ENCODE assay signal across 9 mouse cellular contexts in the genomic region with DNA sequence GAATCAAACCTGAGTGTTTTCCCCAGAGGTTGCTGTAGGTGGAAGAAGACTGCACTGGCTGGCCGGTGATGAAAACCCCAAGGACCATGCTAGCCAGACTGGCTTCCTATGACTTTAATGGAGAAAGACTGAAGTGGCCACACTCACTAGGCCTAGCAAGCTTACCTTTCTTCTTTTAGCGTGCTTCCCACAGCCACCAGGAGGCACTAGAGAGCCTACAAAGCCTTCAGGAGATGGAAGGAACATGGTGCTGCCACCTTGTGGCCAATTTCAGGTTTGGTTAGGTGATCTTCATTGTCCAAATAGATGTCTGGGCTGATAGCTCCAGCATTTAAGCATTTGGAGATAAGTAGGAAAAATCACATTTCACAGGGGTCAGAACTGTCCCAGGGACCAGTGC. TPM values are rescaled to one million over a fixed set of nuclear protein-coding genes. Genes with fewer than 3 reads are reported as not detected.
DNase-seq lines count a peak whose midpoint lies in the region; TF ChIP-seq lines count a peak whose summit lies in the region.
"Had no signal": no experiment of that assay in that cellular context is flagged by ENCODE, and none has a peak within 500 bp of the region (broad histone marks: within the 10 kb centered on the region; RNA-seq: fewer than 3 reads in every experiment).

No protein-coding gene starts in this region.

- peaks cover 32% of the 10 kb centered on the region for H3K36me3 ChIP-seq in E14TG2a.4 (ENCODE audit: insufficient read depth, low read length)
- peaks cover 38% of the 10 kb centered on the region for H3K36me3 ChIP-seq in heart, embryonic 10.5 days

- WGBS in heart, embryonic 10.5 days, result 18% methylated on average over 2 of the region's 2 CpGs
- 11% methylated on average over 2 of the region's 2 CpGs for WGBS in lung, adult 2 months

- peak; percentile 99 for TF ChIP-seq CTCF in E14TG2a.4 (conservative IDR thresholded peaks at IDR 0.05; ENCODE audit: low read length)
- TF ChIP-seq CTCF in embryonic fibroblast, embryonic 13.5 days (IDR thresholded peaks at IDR 0.05; ENCODE audit: borderline replicate concordance, insufficient read depth, low read length), result peak; percentile 96
- peak; percentile 100 for TF ChIP-seq CTCF in lung, adult 2 months (IDR thresholded peaks at IDR 0.05; ENCODE audit: insufficient read depth, low read length)

- no peak overlapping the region for H3K27ac ChIP-seq in embryonic fibroblast, embryonic 13.5 days (ENCODE audit: insufficient read depth, low read length)
- H3K27ac ChIP-seq in heart, embryonic 10.5 days, result no peak overlapping the region
- H3K27ac ChIP-seq: limb, embryonic 12.5 days had no signal

- peaks cover 47% of the 10 kb centered on the region for H3K4me1 ChIP-seq in E14TG2a.4 (replicated peaks; ENCODE audit: low read depth, low read length)
- 0 out of 2 replicates have a peak, but pooled peaks cover 2% of the 10 kb centered on the region for H3K4me1 ChIP-seq in embryonic fibroblast, embryonic 13.5 days (ENCODE audit: control insufficient read depth, insufficient read depth, low read length)
- peaks cover 9% of the 10 kb centered on the region; the same call in 1 of the 2 replicates for H3K4me1 ChIP-seq in heart, embryonic 10.5 days
- H3K4me1 ChIP-seq in lung, adult 2 months (ENCODE audit: control insufficient read depth, insufficient read depth, low read length), result no peaks in the 10 kb centered on the region

- peak; percentile 23; the same call in 1 of the 2 replicates for TF ChIP-seq POLR2A in embryonic fibroblast, embryonic 13.5 days (IDR thresholded peaks at IDR 0.05; ENCODE audit: low read depth, low read length)
- TF ChIP-seq POLR2A in lung, adult 2 months (IDR thresholded peaks at IDR 0.05; ENCODE audit: borderline replicate concordance, extremely low read depth, low read depth, low read length), result no peak

- H3K9me3 ChIP-seq in E14TG2a.4 (ENCODE audit: low read length), result no peaks in the 10 kb centered on the region
- H3K9me3 ChIP-seq in heart, embryonic 10.5 days, result no peaks in the 10 kb centered on the region
- H3K9me3 ChIP-seq: limb, embryonic 12.5 days had no signal

- peak; percentile 99 for DNase-seq in brain, adult 2 months (ENCODE audit: low read depth, low spot score)
- peak; percentile 94 for DNase-seq in heart, embryonic 10.5 days (ENCODE audit: low spot score)
- DNase-seq in kidney, postnatal 4 days, result peak; percentile 98
- peak; percentile 92 for DNase-seq in lung, adult 2 months
- peak; percentile 78 for DNase-seq in ovary, adult 18-20 months (ENCODE audit: low spot score)
- DNase-seq in thymus, postnatal 0 days (ENCODE audit: low spot score), result peak; percentile 96

- no peak overlapping the region for H3K4me3 ChIP-seq in E14TG2a.4 (replicated peaks; ENCODE audit: low read length)
- H3K4me3 ChIP-seq in embryonic fibroblast, embryonic 13.5 days (ENCODE audit: insufficient read depth, low read length), result no peak overlapping the region
- no peak overlapping the region for H3K4me3 ChIP-seq in heart, embryonic 10.5 days
- H3K4me3 ChIP-seq in lung, adult 2 months (replicated peaks; ENCODE audit: extremely low read depth, low read depth, low read length), result no peak overlapping the region
- H3K4me3 ChIP-seq: limb, embryonic 12.5 days had no signal

- H3K27me3 ChIP-seq in E14TG2a.4 (ENCODE audit: insufficient read depth, low read length), result no peaks in the 10 kb centered on the region
- no peaks in the 10 kb centered on the region for H3K27me3 ChIP-seq in heart, embryonic 10.5 days (ENCODE audit: insufficient read depth, poor library complexity, severe bottlenecking)
- H3K27me3 ChIP-seq: limb, embryonic 12.5 days had no signal

RNA-seq across cellular contexts. Expression of gene Ptges2, which starts 9.0 kb away (rescaled TPM):
- polyA plus RNA-seq in embryonic fibroblast, embryonic 13.5 days (2011; ENCODE audit: insufficient read length, low read depth, missing spikeins), result 14.3 and 18.0 TPM in 2 replicates
- 34.4 and 46.6 TPM in 2 replicates for polyA plus RNA-seq in heart, embryonic 10.5 days (2016; fragmentation: Nextera tagmentation; extraction: Ambion mirVana)
- 14.7 and 23.8 TPM in 2 replicates for polyA plus RNA-seq in lung, adult 2 months (2012; rRNA removed)
- polyA plus RNA-seq in thymus, postnatal 0 days (2015; fragmentation: Nextera tagmentation; extraction: Ambion mirVana), result 17.8 and 18.5 TPM in 2 replicates

RNA-seq across cellular contexts. Expression of gene Lcn2, which starts 16.6 kb away (rescaled TPM):
- not detected in 2 replicates for polyA plus RNA-seq in embryonic fibroblast, embryonic 13.5 days (2011; ENCODE audit: insufficient read length, low read depth, missing spikeins)
- polyA plus RNA-seq in heart, embryonic 10.5 days (2016; fragmentation: Nextera tagmentation; extraction: Ambion mirVana), result not detected in 2 replicates
- 193 and 242 TPM in 2 replicates for polyA plus RNA-seq in lung, adult 2 months (2012; rRNA removed)
- 4.3 and 6.3 TPM in 2 replicates for polyA plus RNA-seq in thymus, postnatal 0 days (2015; fragmentation: Nextera tagmentation; extraction: Ambion mirVana)

RNA-seq across cellular contexts. Expression of gene 1110008P14Rik, which starts 22.9 kb away (rescaled TPM):
- polyA plus RNA-seq in embryonic fibroblast, embryonic 13.5 days (2011; ENCODE audit: insufficient read length, low read depth, missing spikeins), result 28.8 and 30.3 TPM in 2 replicates
- 41.2 and 50.5 TPM in 2 replicates for polyA plus RNA-seq in heart, embryonic 10.5 days (2016; fragmentation: Nextera tagmentation; extraction: Ambion mirVana)
- polyA plus RNA-seq in lung, adult 2 months (2012; rRNA removed), result 170 and 173 TPM in 2 replicates
- polyA plus RNA-seq in thymus, postnatal 0 days (2015; fragmentation: Nextera tagmentation; extraction: Ambion mirVana), result 66.9 and 77.3 TPM in 2 replicates

RNA-seq across cellular contexts. Expression of gene Naif1, which starts 45.6 kb away (rescaled TPM):
- polyA plus RNA-seq in embryonic fibroblast, embryonic 13.5 days (2011; ENCODE audit: insufficient read length, low read depth, missing spikeins), result 3.5 and 3.8 TPM in 2 replicates
- polyA plus RNA-seq in heart, embryonic 10.5 days (2016; fragmentation: Nextera tagmentation; extraction: Ambion mirVana), result 5.4 and 5.5 TPM in 2 replicates
- polyA plus RNA-seq in lung, adult 2 months (2012; rRNA removed), result 5.1 and 5.5 TPM in 2 replicates
- 5.4 and 6.2 TPM in 2 replicates for polyA plus RNA-seq in thymus, postnatal 0 days (2015; fragmentation: Nextera tagmentation; extraction: Ambion mirVana)

RNA-seq across cellular contexts. Expression of gene Slc25a25, which starts 46.6 kb away (rescaled TPM):
- 10.7 and 16.6 TPM in 2 replicates for polyA plus RNA-seq in embryonic fibroblast, embryonic 13.5 days (2011; ENCODE audit: insufficient read length, low read depth, missing spikeins)
- 17.0 and 17.3 TPM in 2 replicates for polyA plus RNA-seq in heart, embryonic 10.5 days (2016; fragmentation: Nextera tagmentation; extraction: Ambion mirVana)
- 19.9 and 21.9 TPM in 2 replicates for polyA plus RNA-seq in lung, adult 2 months (2012; rRNA removed)
- polyA plus RNA-seq in thymus, postnatal 0 days (2015; fragmentation: Nextera tagmentation; extraction: Ambion mirVana), result 16.3 and 18.9 TPM in 2 replicates

Comparison
In these comparisons a context has a peak if more than half of its experiments do, and no peak if none do; other contexts are left out.
1. RNA of gene Lcn2, which starts 16.6 kb away (polyA plus RNA-seq): 193 to 242 TPM in lung, adult 2 months; 4.3 to 6.3 TPM in thymus, postnatal 0 days, not detected in embryonic fibroblast, embryonic 13.5 days and not detected in heart, embryonic 10.5 days; every median in the first group is over 10 times any median in the second.
2. Peak in every context shown above with its lines, with median percentiles within 50 percentile points of each other: CTCF ChIP-seq and DNase-seq.